Mouse (Mus musculus): Measurements from ENCODE around the gene Kndc1. TPM values are rescaled to one million over a fixed set of nuclear protein-coding genes. Genes with fewer than 3 reads are reported as not detected.

Gene Kndc1
- polyA plus RNA-seq, 1 experiment = 0.32 TPM

DNA sequence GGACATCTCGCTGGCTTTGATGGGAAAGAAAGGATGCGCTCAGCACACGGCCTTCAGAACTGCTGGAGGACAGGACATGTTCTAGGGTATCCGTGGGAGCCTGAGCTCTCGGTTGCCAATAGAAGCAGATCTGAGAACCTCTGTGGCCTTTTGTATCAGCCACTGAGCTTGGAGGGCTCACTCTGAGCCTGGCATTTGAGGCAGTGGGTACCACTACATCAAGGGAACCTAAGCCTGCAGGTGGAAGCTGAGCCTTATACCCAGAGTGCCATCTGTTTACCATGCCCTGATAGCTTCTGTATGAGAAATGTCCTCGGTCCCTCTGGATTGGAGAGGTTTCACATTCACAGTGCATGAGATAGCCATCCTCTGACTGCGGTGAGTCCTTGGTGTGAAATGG, 1.8 kb downstream of the Kndc1 start:
- H3K4me1 ChIP-seq (ENCODE audit: control insufficient read depth, insufficient read depth, insufficient read length, low read length) = no peaks in the 10 kb centered on the region
- H3K27ac ChIP-seq (replicated peaks; ENCODE audit: low read depth, low read length) = no peak overlapping the region
- no peak overlapping the region for H3K4me3 ChIP-seq (ENCODE audit: insufficient read depth, low read depth, low read length)

DNA sequence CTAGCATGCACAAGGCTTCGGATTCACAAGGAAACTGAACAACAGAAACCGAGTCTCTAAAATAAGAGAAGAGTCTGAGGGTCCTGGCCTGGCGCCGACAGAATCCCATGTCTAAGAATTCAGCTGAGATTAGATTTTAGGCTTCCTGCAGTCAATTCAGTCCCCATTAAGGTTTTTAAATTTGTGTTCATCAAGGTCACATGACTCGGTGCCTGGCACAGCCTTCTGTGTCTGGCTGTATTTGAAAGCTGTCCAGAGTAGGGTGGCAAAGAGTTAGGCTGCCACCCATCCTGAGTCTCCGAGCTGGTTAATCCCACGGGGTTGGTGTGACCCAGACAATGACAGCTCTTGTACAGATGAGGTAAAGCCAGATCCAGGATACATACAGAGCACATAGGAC, 2.3 kb downstream of the Kndc1 start:
- no peak overlapping the region for H3K4me3 ChIP-seq (ENCODE audit: insufficient read depth, low read depth, low read length)
- H3K27ac ChIP-seq (replicated peaks; ENCODE audit: low read depth, low read length) = no peak overlapping the region
- no peaks in the 10 kb centered on the region for H3K4me1 ChIP-seq (ENCODE audit: control insufficient read depth, insufficient read depth, insufficient read length, low read length)

GRCm38 (mm10) chr7:139898606-139899005, 4.1 kb downstream of the Kndc1 start:
- H3K27ac ChIP-seq (replicated peaks; ENCODE audit: low read depth, low read length) = no peak overlapping the region
- H3K4me3 ChIP-seq (ENCODE audit: insufficient read depth, low read depth, low read length) = no peak overlapping the region
- no peaks in the 10 kb centered on the region for H3K4me1 ChIP-seq (ENCODE audit: control insufficient read depth, insufficient read depth, insufficient read length, low read length)

DNA sequence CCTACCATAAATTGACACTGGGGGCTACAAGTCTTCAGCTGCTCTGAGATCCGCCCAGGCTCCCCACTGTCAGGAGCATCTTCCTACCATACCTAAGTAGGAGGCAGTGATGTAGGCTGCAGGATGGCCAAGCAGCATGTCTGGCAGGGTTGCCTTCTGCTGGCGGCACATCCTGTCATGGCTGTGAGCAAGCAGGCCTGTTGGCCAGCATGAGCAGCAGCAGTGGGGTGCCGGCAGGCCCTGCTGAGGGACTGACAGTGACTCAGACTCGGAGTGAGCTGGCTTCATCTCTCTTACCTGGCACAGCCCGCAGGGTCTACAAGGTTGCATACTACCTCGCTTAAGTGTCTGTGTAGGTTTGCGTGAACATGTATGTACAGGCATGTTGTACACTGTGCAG, 5.0 kb downstream of the Kndc1 start:
- no peak overlapping the region for H3K27ac ChIP-seq (replicated peaks; ENCODE audit: low read depth, low read length)
- no peaks in the 10 kb centered on the region for H3K4me1 ChIP-seq (ENCODE audit: control insufficient read depth, insufficient read depth, insufficient read length, low read length)
- no peak overlapping the region for H3K4me3 ChIP-seq (ENCODE audit: insufficient read depth, low read depth, low read length)

- Histone ChIP-seq H3K4me3 (ENCODE audit: insufficient read depth, low read depth, low read length) (no peak overlapping the region), H3K4me1 (ENCODE audit: control insufficient read depth, insufficient read depth, insufficient read length, low read length) (no peaks in the 10 kb centered on the region), H3K27ac (replicated peaks; ENCODE audit: low read depth, low read length) (no peak overlapping the region)
These were observed 6.0 kb downstream of the Kndc1 start for GRCm38 (mm10) chr7:139900456-139900855.

- no peak overlapping the region for H3K4me3 ChIP-seq (ENCODE audit: insufficient read depth, low read depth, low read length)
- no peaks in the 10 kb centered on the region for H3K4me1 ChIP-seq (ENCODE audit: control insufficient read depth, insufficient read depth, insufficient read length, low read length)
These were observed 6.4 kb downstream of the Kndc1 start for GRCm38 (mm10) chr7:139900896-139901295.

GRCm38 (mm10) chr7:139901981-139902380, 7.5 kb downstream of the Kndc1 start:
- H3K27ac ChIP-seq (replicated peaks; ENCODE audit: low read depth, low read length) = no peak overlapping the region
- H3K4me3 ChIP-seq (ENCODE audit: insufficient read depth, low read depth, low read length) = no peak overlapping the region
- H3K4me1 ChIP-seq (ENCODE audit: control insufficient read depth, insufficient read depth, insufficient read length, low read length) = no peaks in the 10 kb centered on the region

More at GRCm38 (mm10) chr7:139900896-139901295, 6.4 kb downstream of the Kndc1 start:
- H3K27ac ChIP-seq (replicated peaks; ENCODE audit: low read depth, low read length) = no peak overlapping the region

DNA sequence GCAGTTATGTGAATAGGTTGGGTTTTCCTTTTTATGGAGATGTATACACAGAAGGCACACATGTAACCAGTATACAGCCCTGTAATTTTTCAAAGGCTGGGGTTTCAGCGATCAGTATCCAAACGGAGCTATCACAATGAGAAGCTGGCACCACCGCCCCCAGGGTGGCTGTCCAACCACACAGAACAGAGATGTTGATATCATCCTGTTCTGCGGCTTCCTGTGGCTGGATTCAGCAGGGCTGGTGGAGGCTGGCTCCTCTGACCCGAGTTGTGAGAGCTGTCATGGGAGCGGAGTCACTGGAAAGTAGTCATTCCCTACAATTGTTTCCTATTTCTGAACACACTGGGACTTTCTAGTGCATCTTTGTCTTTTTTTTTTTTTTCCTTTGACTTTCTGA, 10.8 kb downstream of the Kndc1 start:
- Histone ChIP-seq H3K4me3 (ENCODE audit: insufficient read depth, low read depth, low read length) (no peak overlapping the region), H3K4me1 (ENCODE audit: control insufficient read depth, insufficient read depth, insufficient read length, low read length) (no peaks in the 10 kb centered on the region), H3K27ac (replicated peaks; ENCODE audit: low read depth, low read length) (no peak overlapping the region)

- Histone ChIP-seq H3K4me1 (ENCODE audit: control insufficient read depth, insufficient read depth, insufficient read length, low read length) (no peaks in the 10 kb centered on the region), H3K27ac (replicated peaks; ENCODE audit: low read depth, low read length) (no peak overlapping the region)
These were observed 11.2 kb downstream of the Kndc1 start for GRCm38 (mm10) chr7:139905661-139906060.

DNA sequence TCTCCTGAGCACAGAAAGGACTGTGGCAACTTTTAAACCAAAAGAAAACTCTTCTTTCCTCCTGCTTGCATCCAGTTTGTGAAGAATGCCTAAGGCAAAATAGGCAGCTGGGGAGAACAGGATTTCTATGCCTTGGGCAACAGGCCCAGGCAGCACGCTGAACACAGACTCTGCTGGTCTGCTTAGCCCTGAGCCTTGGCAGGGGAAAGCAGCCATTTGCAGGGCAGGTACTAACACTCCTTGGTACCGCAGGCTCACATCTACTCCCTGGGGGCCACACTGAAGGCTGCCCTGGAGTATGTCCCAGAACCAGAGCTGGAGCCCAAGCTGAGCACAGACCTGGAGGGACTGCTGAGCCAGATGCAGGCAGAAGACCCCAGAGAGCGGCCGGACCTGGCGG, 13.7 kb downstream of the Kndc1 start:
- H3K4me1 ChIP-seq (ENCODE audit: control insufficient read depth, insufficient read depth, insufficient read length, low read length) = no peaks in the 10 kb centered on the region
- H3K27ac ChIP-seq (replicated peaks; ENCODE audit: low read depth, low read length) = no peak overlapping the region
- H3K4me3 ChIP-seq (ENCODE audit: insufficient read depth, low read depth, low read length) = no peak overlapping the region

More at GRCm38 (mm10) chr7:139905661-139906060, 11.2 kb downstream of the Kndc1 start:
- H3K4me3 ChIP-seq (ENCODE audit: insufficient read depth, low read depth, low read length) = no peak overlapping the region

DNA sequence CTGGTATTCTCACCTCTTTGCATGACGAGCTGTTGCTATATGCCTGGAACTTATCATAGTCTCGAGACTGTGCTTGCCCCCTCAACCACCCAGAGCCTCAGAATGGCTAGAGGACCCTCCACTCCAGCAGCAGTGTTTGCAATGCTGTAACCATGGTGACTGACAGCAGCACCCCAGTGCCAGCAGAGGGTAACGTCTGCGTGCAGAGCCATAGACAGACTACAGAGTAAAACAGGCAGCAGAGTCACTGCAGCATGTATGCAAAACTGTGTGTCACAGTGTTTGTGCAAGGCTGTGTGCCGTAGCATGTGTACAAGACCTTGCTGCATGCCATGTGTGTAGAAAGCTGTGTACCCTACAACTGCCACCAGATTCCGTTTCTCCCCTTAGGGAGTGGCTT, 15.0 kb downstream of the Kndc1 start:
- Histone ChIP-seq H3K4me1 (ENCODE audit: control insufficient read depth, insufficient read depth, insufficient read length, low read length) (no peaks in the 10 kb centered on the region), H3K27ac (replicated peaks; ENCODE audit: low read depth, low read length) (no peak overlapping the region), H3K4me3 (ENCODE audit: insufficient read depth, low read depth, low read length) (no peak overlapping the region)

GRCm38 (mm10) chr7:139910204-139910835, 15.8 kb downstream of the Kndc1 start:
- H3K4me3 ChIP-seq (ENCODE audit: insufficient read depth, low read depth, low read length) = no peak overlapping the region
- H3K4me1 ChIP-seq (ENCODE audit: control insufficient read depth, insufficient read depth, insufficient read length, low read length) = no peaks in the 10 kb centered on the region
- H3K27ac ChIP-seq (replicated peaks; ENCODE audit: low read depth, low read length) = no peak overlapping the region

DNA sequence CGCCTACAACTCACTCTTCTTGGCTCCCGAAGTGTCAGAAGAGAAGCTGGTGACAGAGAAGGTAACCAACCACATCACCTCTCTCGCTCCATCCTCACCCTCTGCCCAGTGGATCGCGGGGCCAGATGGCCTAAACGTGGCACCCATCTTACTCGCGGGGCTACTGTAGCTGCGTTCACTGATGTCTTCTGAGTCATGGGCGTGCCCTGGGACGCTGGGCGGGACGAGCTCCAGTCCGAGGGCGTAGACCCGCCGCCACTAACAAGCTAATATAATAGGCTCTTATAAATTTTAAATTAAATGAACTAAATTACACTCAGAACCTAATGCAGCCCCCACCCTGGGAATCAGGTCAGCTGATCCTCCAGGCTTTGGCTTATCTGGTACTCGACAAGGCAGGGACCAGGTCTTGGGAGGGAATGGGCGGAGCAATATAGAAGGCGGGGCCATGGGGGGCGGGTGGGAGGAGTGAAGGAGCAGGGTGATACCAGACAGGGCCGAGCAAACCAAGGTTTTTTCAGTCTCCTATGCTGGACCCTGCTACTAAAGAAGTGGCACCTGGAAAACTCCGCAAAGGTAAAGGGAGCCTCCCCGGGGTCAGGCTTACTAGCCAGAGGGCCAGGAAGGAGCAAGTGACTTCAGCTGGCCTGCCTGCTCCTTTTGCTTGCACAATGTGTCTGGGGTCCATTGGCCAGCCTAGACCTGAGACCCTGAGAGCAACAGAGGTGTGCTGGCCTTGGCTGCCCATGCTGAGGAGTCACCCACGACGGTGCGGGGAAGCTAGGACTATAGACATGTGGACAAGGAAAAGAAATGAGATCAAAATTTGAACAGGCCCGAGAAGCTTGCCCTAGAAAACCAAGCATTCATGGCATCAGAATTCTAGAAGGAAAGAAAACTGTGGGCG, 19.9 kb downstream of the Kndc1 start:
- H3K4me1 ChIP-seq (ENCODE audit: control insufficient read depth, insufficient read depth, insufficient read length, low read length) = no peaks in the 10 kb centered on the region
- H3K4me3 ChIP-seq (ENCODE audit: insufficient read depth, low read depth, low read length) = no peak overlapping the region
- H3K27ac ChIP-seq (replicated peaks; ENCODE audit: low read depth, low read length) = no peak overlapping the region

DNA sequence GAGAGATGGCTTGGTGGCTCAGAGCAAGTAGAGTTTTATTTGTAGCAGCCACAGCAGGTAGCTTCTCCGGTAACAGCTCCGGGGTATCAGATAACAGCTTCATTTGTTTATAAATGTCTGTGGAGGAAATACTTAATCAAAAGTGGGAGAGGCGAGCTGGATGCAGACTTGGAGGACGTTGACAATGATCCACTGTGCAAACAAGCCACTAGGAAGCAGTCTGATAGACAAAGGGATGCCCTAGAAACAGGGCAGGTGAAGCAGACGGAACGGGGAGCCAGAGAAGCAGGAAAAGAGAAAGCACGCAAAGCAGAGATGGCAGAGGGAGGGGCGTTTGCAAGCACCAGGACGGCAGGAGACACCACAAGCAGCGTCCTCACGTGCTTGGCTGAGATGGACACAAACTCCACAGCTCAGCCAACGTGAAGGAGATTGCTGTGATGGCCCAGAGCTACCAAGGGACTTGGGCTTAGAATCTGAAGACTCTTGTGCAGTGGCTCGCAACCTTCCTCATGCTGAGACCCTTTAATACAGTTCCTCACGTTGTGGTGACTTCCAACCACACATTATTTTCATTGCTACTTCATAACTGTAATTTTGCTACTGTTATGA, 21.3 kb downstream of the Kndc1 start:
- H3K27ac ChIP-seq (replicated peaks; ENCODE audit: low read depth, low read length) = no peak overlapping the region
- H3K4me3 ChIP-seq (ENCODE audit: insufficient read depth, low read depth, low read length) = no peak overlapping the region
- H3K4me1 ChIP-seq (ENCODE audit: control insufficient read depth, insufficient read depth, insufficient read length, low read length) = no peaks in the 10 kb centered on the region

- H3K4me1 ChIP-seq (ENCODE audit: control insufficient read depth, insufficient read depth, insufficient read length, low read length) = no peaks in the 10 kb centered on the region
- no peak overlapping the region for H3K27ac ChIP-seq (replicated peaks; ENCODE audit: low read depth, low read length)
These were observed 21.8 kb downstream of the Kndc1 start for GRCm38 (mm10) chr7:139916345-139916744.

More at GRCm38 (mm10) chr7:139916345-139916744, 21.8 kb downstream of the Kndc1 start:
- H3K4me3 ChIP-seq (ENCODE audit: insufficient read depth, low read depth, low read length) = no peak overlapping the region
